Mouse (Mus musculus) ES-Bruce4 (cell line): ENCODE measurements around the gene Hykk. TPM values are rescaled to one million over a fixed set of nuclear protein-coding genes. Genes with fewer than 3 reads are reported as not detected.
A peak's percentile ranks its signal among the peaks of the same experiment; 100 is the strongest.

Source experiments
- H3K27ac ChIP-seq: 2 replicates; pipeline ENCODE4 v1.5.1; 2012; ENCODE audit warnings: low read length, inconsistent platforms; ENCODE audit not compliant: insufficient read depth
- H3K27me3 ChIP-seq: 2 replicates; pipeline ENCODE4 v1.6.1; 2012; ENCODE audit warnings: mild to moderate bottlenecking, low read length, inconsistent platforms; ENCODE audit not compliant: control insufficient read depth, poor library complexity, insufficient read depth, severe bottlenecking
- H3K36me3 ChIP-seq: 2 replicates; pipeline ENCODE4 v1.6.1; 2012; ENCODE audit warnings: inconsistent platforms, mild to moderate bottlenecking, low read length, moderate library complexity; ENCODE audit not compliant: control insufficient read depth, poor library complexity, insufficient read depth, severe bottlenecking
- H3K4me1 ChIP-seq: one replicate; pipeline ENCODE4 v1.8.1; 2011; ENCODE audit warnings: low read length; ENCODE audit not compliant: control insufficient read depth, insufficient read depth
- H3K4me3 ChIP-seq: 2 replicates; pipeline ENCODE4 v1.5.1; 2011; ENCODE audit warnings: low read depth, mild to moderate bottlenecking, low read length
- H3K9ac ChIP-seq: 2 replicates; pipeline ENCODE4 v1.6.1; 2012; ENCODE audit warnings: low read depth, mild to moderate bottlenecking, inconsistent platforms; ENCODE audit not compliant: poor library complexity, severe bottlenecking
- H3K9me3 ChIP-seq: replicated peaks from 2 replicates; pipeline ENCODE4 v1.6.1; 2012; ENCODE audit warnings: mild to moderate bottlenecking, low read length, inconsistent platforms; ENCODE audit not compliant: control insufficient read depth, poor library complexity, insufficient read depth, severe bottlenecking
- CTCF ChIP-seq: IDR thresholded peaks from one replicate; pipeline ENCODE4 v1.8.1; 2011; ENCODE audit warnings: low read depth, low read length
- EP300 ChIP-seq: IDR thresholded peaks from 2 replicates; pipeline ENCODE4 v1.6.1; 2011; ENCODE audit warnings: low read depth, low read length; ENCODE audit not compliant: insufficient read depth
- POLR2A ChIP-seq: IDR thresholded peaks from one replicate; pipeline ENCODE4 v1.8.1; 2011; ENCODE audit warnings: low read length; ENCODE audit not compliant: insufficient read depth
- polyA plus RNA-seq: library from polyadenylated mRNA; stranded (reverse); fragments of >200 nt; gene quantifications from 2 replicates; pipeline ENCODE4 v1.2.4, GENCODE M21; 2011; ENCODE audit warnings: low read depth; ENCODE audit not compliant: missing spikeins, insufficient read depth, insufficient read length

Hykk gene
- 5.2 and 5.5 TPM in 2 replicates for polyA plus RNA-seq

DNA sequence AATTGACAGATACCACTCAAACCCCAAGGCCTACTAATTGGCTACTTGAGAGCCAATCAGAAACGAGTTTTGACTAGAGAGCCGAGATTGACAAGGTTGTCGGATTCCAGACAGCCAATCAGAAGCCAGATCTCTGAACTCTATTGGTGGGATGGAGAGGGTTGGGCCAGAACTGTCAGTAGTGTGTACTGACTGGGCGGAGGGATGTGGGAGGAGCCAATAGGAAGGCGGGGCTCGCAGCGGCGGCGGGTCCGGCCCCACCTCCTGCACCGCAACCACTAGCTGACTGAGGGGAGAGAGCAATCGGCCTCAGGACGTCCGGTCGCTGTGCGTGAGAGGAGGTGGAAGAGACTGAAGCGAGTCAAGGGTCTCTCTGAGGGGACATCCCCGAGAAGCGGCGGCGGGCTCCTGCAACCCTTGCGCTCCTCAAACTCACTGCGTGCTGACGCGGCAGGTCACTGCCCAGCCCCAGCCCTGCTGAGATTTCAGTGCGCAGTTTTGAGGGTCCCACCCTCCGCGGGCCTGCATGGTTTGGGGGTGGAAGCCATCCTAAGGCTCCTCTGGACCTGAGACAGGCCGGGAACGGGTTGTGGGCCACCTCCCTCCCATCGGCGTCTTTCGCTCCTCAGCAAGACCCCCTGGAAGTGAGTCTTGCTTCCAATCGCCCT, at the start of gene Hykk:
Gene Hykk (plus strand): TSS at position 274 of the 668 bp plus-strand sequence.
- H3K9me3 ChIP-seq, result no peaks in the 10 kb centered on the region
- H3K4me1 ChIP-seq, result no peaks in the 10 kb centered on the region
- peak within 1 kb of the TSS; percentile 59 for H3K9ac ChIP-seq
- H3K27me3 ChIP-seq, result no peaks in the 10 kb centered on the region; the same call in 1 of the 2 replicates
- no peaks in the 10 kb centered on the region for H3K36me3 ChIP-seq
- TF ChIP-seq POLR2A (peak; percentile 77), EP300 (no peak)
- H3K4me3 ChIP-seq, result peak within 1 kb of the TSS; percentile 85
- H3K27ac ChIP-seq, result no peak within 1 kb of the TSS

DNA sequence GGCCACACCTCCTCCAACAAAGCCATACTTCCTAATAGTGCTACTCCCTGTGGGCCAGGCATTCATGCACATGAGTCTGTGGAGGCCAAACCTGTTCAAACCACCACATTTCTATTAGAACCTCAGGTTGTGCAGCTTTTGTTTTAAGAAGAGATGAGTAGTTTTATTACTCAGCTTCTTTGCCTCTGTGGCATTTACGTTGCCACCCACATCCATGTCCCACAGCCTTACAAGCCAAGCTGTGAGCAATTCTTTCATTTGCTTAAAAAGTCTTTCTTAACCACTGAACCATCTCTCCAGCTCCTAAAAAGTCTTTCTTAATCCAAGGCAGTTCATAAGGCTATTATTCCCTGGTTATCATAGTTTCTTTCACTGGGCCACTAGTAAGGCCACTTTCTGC, 38.3 kb upstream of the Hykk start:
- TF ChIP-seq POLR2A, result no peak
- TF ChIP-seq EP300, result no peak
- TF ChIP-seq CTCF, result no peak
- Histone ChIP-seq H3K4me1 (peaks cover 2% of the 10 kb centered on the region), H3K27me3 (no peaks in the 10 kb centered on the region), H3K27ac (no peak overlapping the region), H3K9ac (no peak overlapping the region), H3K9me3 (no peaks in the 10 kb centered on the region), H3K4me3 (no peak overlapping the region), H3K36me3 (peaks cover 39% of the 10 kb centered on the region)

GRCm38 (mm10) chr9:54892111-54892510, 25.0 kb upstream of the Hykk start:
- Histone ChIP-seq H3K9ac (no peak overlapping the region), H3K4me3 (no peak overlapping the region), H3K36me3 (peaks cover 44% of the 10 kb centered on the region), H3K4me1 (no peaks in the 10 kb centered on the region), H3K9me3 (no peaks in the 10 kb centered on the region), H3K27me3 (no peaks in the 10 kb centered on the region), H3K27ac (no peak overlapping the region)
- no peak for TF ChIP-seq POLR2A
- TF ChIP-seq EP300, result no peak
- TF ChIP-seq CTCF, result no peak

- H3K4me3 ChIP-seq, result no peak overlapping the region
Measured at GRCm38 (mm10) chr9:54897097-54897496, 20.0 kb upstream of the Hykk start.

GRCm38 (mm10) chr9:54909446-54909845, 7.6 kb upstream of the Hykk start:
- H3K9me3 ChIP-seq, result no peaks in the 10 kb centered on the region
- TF ChIP-seq EP300, result no peak
- no peak for TF ChIP-seq POLR2A
- no peak for TF ChIP-seq CTCF
- no peaks in the 10 kb centered on the region for H3K4me1 ChIP-seq
- no peaks in the 10 kb centered on the region for H3K27me3 ChIP-seq
- no peak overlapping the region for H3K27ac ChIP-seq
- H3K36me3 ChIP-seq, result peaks cover 33% of the 10 kb centered on the region
- no peak overlapping the region for H3K9ac ChIP-seq
- H3K4me3 ChIP-seq, result no peak overlapping the region

More at GRCm38 (mm10) chr9:54897097-54897496, 20.0 kb upstream of the Hykk start:
- Histone ChIP-seq H3K4me1 (no peaks in the 10 kb centered on the region), H3K9ac (no peak overlapping the region), H3K36me3 (peaks cover 51% of the 10 kb centered on the region), H3K9me3 (no peaks in the 10 kb centered on the region), H3K27ac (no peak overlapping the region), H3K27me3 (no peaks in the 10 kb centered on the region)
- TF ChIP-seq EP300 (no peak), CTCF (peak; percentile 14)

DNA sequence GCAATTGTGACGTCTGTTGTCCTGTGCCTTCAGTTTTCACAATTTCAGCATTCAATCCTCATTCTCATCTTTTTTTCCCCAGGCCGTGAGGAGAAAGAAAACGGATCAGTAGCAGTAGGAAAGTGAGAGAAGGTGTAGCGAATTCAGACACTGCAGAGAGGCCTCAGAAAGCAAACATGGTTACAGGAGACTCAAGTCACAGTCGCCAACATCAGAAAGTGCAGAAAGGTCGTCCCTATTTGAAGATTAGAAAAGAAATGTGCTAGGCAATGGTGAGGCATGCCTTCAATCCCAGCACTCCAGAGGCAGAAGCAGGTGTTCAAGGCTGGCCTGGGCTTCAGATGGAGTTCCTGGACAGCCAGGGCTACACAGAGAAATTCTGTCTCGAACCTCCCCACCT, 1.5 kb upstream of the Hykk start:
- TF ChIP-seq EP300 (no peak), POLR2A (no peak), CTCF (no peak)
- Histone ChIP-seq H3K9me3 (no peaks in the 10 kb centered on the region), H3K27ac (no peak overlapping the region), H3K4me1 (no peaks in the 10 kb centered on the region), H3K9ac (no peak overlapping the region), H3K4me3 (no peak overlapping the region), H3K27me3 (no peaks in the 10 kb centered on the region; the same call in 1 of the 2 replicates), H3K36me3 (no peaks in the 10 kb centered on the region)
